Mouse (Mus musculus) gonadal fat pad, adult 2 months (tissue): Measurements from ENCODE around the gene Vmn2r56. TPM values are rescaled to one million over a fixed set of nuclear protein-coding genes. Genes with fewer than 3 reads are reported as not detected.
"Not testable (repeated sequence)": the region's sequence is repeated elsewhere in the genome, so short reads cannot be mapped to it uniquely, and the experiment has no call there.

Experiments used
- DNase-seq: peaks from one replicate; pipeline ENCODE4 v3.0.0-alpha.2; 2012; ENCODE audit warnings: low read depth
- polyA plus RNA-seq: library from polyadenylated mRNA; depleted of rRNA; stranded (reverse); fragments of >200 nt; gene quantifications from 2 replicates; pipeline ENCODE4 v1.2.3, GENCODE M21; 2012; rRNA removed

The Vmn2r56 gene
- polyA plus RNA-seq: not detected in 2 replicates

DNA sequence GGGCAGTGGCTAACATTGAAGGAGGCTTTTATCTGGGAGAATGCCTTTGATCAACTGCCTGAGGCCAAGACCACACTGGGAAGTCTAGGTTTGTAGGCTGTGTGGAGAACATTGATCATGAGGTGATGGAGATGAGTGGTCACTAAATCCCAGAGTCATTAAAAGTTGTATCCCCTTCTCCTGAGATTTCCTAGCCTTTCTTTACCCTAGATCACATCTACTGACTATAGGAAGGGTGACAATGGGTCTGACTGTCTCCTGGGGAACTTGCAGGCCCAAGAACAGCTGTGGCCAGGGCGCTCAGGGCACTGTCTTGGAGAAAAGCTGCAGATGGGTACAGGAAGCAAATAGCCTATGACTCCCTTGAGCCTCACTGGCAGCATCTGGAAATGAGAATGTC lies at the start of gene Vmn2r56:
Gene Vmn2r56, minus strand, starts transcription at position 101 of the 400 bp plus-strand sequence.
- no peak for DNase-seq

- no peak for DNase-seq
These were observed 45.5 kb upstream of the Vmn2r56 start for GRCm38 (mm10) chr7:12780151-12780830.

DNA sequence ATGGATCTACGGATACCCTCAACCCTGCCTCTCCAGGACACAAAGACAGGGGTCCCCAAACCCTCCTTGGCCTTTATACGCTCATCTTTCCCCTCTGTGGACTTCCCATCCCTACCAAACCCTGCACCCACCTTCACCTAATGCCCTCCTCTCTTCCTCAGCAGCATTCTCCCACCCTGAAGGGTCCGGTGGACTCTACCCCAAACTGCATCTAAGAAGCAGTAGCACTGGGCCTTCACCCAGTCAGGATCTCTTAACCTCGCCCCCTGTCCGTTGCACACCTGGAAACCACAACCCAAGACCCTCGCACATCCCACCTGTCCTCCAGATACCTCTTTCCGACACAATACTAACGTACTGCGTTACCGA lies 45.0 kb upstream of the Vmn2r56 start:
- DNase-seq: no peak

DNA sequence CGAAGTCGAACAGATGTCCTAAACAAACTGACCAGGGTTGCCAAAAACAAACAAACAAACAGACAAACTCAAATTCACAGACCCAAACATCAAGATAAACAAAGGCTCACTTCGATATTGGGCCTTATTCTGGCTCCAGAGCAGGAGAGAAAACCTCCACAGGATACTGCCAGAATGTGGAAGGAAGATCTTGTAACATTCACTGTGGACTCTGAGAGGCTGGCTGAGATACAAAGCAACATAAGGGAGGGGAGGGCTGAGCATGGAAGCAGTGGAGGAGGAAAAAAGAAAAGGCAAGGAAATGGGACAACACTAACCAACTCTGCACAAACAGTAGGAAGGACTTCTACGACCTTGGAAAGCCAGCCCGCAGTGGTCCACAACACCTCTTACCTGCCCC lies 44.3 kb upstream of the Vmn2r56 start:
- DNase-seq: no peak

GRCm38 (mm10) chr7:12774606-12775005 lies 39.8 kb upstream of the Vmn2r56 start:
- peak; percentile 90 for DNase-seq

- DNase-seq: no peak
These were observed 39.3 kb upstream of the Vmn2r56 start for GRCm38 (mm10) chr7:12774111-12774510.

- no peak for DNase-seq
These were observed 14.8 kb upstream of the Vmn2r56 start for GRCm38 (mm10) chr7:12749431-12750198.

DNA sequence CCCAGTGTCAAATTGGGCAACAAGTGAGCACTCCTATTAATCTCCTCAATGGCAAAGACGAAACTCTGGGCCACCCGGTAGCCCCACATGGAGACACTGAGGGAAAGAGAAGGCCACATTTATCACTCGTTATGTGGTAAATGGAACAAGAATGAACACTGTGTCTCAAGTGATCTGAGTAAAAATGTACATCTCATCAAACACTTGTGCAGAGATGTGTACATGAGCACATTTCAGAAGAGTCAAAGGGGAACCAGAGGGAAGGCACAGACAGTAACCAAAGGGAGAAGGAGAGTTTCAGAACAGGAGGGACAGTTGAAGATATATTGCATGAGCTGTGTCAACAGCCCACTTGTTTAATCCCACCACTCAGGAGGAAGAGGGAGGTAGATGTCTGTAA lies 49.9 kb downstream of the Vmn2r56 start, which contains the start of gene Vmn2r55:
Gene Vmn2r55, minus strand, starts transcription at position 101 of the 400 bp plus-strand sequence.
- not testable (repeated sequence) for DNase-seq

- DNase-seq: not testable (repeated sequence)
These were observed 94.6 kb downstream of the Vmn2r56 start, which contains the start of gene Vmn2r54 for GRCm38 (mm10) chr7:12640219-12640618. TSS of gene Vmn2r54 (minus strand) at chr7:12640319.

Other genes starting within 250 kb of the Vmn2r56 start
- not detected in 2 replicates for gene 2900092C05Rik, start 222.5 kb downstream of the Vmn2r56 start, polyA plus RNA-seq
- gene Vmn2r53, start 126.2 kb downstream of the Vmn2r56 start, polyA plus RNA-seq: not detected in 2 replicates
- gene Vmn2r54, start 94.7 kb downstream of the Vmn2r56 start, polyA plus RNA-seq: not detected in 2 replicates
- not detected in 2 replicates for gene Vmn2r55, start 50.0 kb downstream of the Vmn2r56 start, polyA plus RNA-seq
- gene Zscan18, start 68.6 kb upstream of the Vmn2r56 start, polyA plus RNA-seq: 3.1 and 5.1 TPM in 2 replicates
- 2.2 and 2.8 TPM in 2 replicates for gene Zfp329, start 83.9 kb upstream of the Vmn2r56 start, polyA plus RNA-seq
- 15.5 and 16.2 TPM in 2 replicates for gene Zfp110, start 99.8 kb upstream of the Vmn2r56 start, polyA plus RNA-seq
- 1.4 and 1.5 TPM in 2 replicates for gene Zfp128, start 146.2 kb upstream of the Vmn2r56 start, polyA plus RNA-seq
- 11.1 and 13.1 TPM in 2 replicates for gene Zscan22, start 162.8 kb upstream of the Vmn2r56 start, polyA plus RNA-seq
- gene Rps5, start 187.3 kb upstream of the Vmn2r56 start, polyA plus RNA-seq: 2,418 and 2,737 TPM in 2 replicates
- gene Rnf225, start 192.4 kb upstream of the Vmn2r56 start, polyA plus RNA-seq: 1.7 and 3.1 TPM in 2 replicates
- gene Zfp324, start 230.8 kb upstream of the Vmn2r56 start, polyA plus RNA-seq: 10.3 and 10.5 TPM in 2 replicates
- 7.0 and 8.1 TPM in 2 replicates for gene Zfp446, start 242.8 kb upstream of the Vmn2r56 start, polyA plus RNA-seq